Mouse (Mus musculus) embryonic facial prominence, embryonic 14.5 days (tissue): Measurements from ENCODE around the gene Olfr1177-ps. TPM values are rescaled to one million over a fixed set of nuclear protein-coding genes. Genes with fewer than 3 reads are reported as not detected.

Source experiments
- ATAC-seq: fragments of 200-750 bp; cut with Nextera tagmentation; 2 replicates; pipeline ENCODE4 v1.8.0; 2017; ENCODE audit warnings: low read depth, moderate number of reproducible peaks, moderate TSS enrichment
- DNase-seq: peaks from one replicate; pipeline ENCODE4 v3.0.0-alpha.2; 2015; ENCODE audit warnings: low spot score
- H3K27ac ChIP-seq: fragments of 300-500 bp; sonication (generic); replicated peaks from 2 replicates; pipeline ENCODE4 v1.5.1; 2014; ENCODE audit warnings: low read depth, mild to moderate bottlenecking, low read length, moderate library complexity
- H3K27me3 ChIP-seq: fragments of 300-500 bp; sonication (generic); replicated peaks from 2 replicates; pipeline ENCODE4 v1.6.1; 2014; ENCODE audit warnings: low read length; ENCODE audit not compliant: control insufficient read depth, insufficient read depth
- H3K36me3 ChIP-seq: fragments of 300-500 bp; sonication (generic); 2 replicates; pipeline ENCODE4 v1.6.1; 2014; ENCODE audit warnings: low read length, mixed read lengths; ENCODE audit not compliant: control insufficient read depth, insufficient read depth
- H3K4me1 ChIP-seq: fragments of 300-500 bp; sonication (generic); 2 replicates; pipeline ENCODE4 v1.6.1; 2014; ENCODE audit warnings: antibody characterized with exemption, low read length; ENCODE audit not compliant: control insufficient read depth, insufficient read depth
- H3K4me2 ChIP-seq: fragments of 300-500 bp; sonication (generic); 2 replicates; pipeline ENCODE4 v1.6.1; 2014; ENCODE audit warnings: low read depth, mild to moderate bottlenecking, low read length, moderate library complexity, mixed read lengths
- H3K4me3 ChIP-seq: fragments of 300-500 bp; sonication (generic); 2 replicates; pipeline ENCODE4 v1.5.1; 2014; ENCODE audit warnings: low read depth, mild to moderate bottlenecking, low read length
- H3K9ac ChIP-seq: fragments of 300-500 bp; sonication (generic); 2 replicates; pipeline ENCODE4 v1.6.1; 2014; ENCODE audit warnings: low read depth, mild to moderate bottlenecking, low read length, moderate library complexity, mixed read lengths
- H3K9me3 ChIP-seq: fragments of 300-500 bp; sonication (generic); 2 replicates; pipeline ENCODE4 v1.6.1; 2016; ENCODE audit warnings: low read length; ENCODE audit not compliant: control insufficient read depth
- WGBS: fragments of 180-500 bp; shearing (Covaris S2); extraction: QIAGEN DNeasy Blood & Tissue Kit; methylation state at CpG from one replicate; pipeline ENCODE4 v1.1.7; 2014; 5-methylcytosine and 5-hydroxymethylcytosine counted together
- polyA plus RNA-seq: library from polyadenylated mRNA; unstranded; fragments of >200 nt; fragmentation: Nextera tagmentation; extraction: Ambion mirVana; gene quantifications from 2 replicates; pipeline ENCODE4 v1.2.1, GENCODE M21; 2014

Olfr1177-ps gene
- polyA plus RNA-seq, result 0.14 TPM in 1 of 2 replicates, not detected in the other

DNA sequence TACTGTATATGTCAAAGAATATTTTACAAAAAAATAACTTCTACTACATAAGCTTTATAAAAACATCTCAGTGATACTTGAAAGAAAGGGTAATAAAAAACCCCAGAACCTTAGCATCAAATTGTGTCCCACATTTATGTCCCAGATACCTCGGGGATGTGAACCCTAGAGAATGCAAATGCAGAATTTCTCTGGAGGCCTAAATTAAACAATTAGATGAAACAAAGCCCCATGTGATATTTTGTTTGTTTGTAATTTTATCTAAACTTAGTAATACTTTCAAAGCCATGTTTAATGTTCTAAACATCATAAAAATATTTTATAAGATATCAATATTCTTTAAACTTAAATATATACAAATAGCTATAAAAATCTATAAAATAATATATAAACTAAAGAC is at the start of gene Olfr1177-ps:
Olfr1177-ps (minus strand) TSS at position 101 of the 400 bp plus-strand sequence.
- H3K27ac ChIP-seq, result no peak within 1 kb of the TSS
- 84% methylated on average over 1 of the region's 1 CpGs for WGBS
- no peak for DNase-seq
- no peak within 1 kb of the TSS for H3K9ac ChIP-seq
- no peaks in the 10 kb centered on the region for H3K9me3 ChIP-seq
- no peak for ATAC-seq
- H3K4me1 ChIP-seq, result no peaks in the 10 kb centered on the region
- no peak within 1 kb of the TSS for H3K4me3 ChIP-seq
- H3K4me2 ChIP-seq, result no peak within 1 kb of the TSS
- H3K36me3 ChIP-seq, result no peaks in the 10 kb centered on the region
- H3K27me3 ChIP-seq, result no peaks in the 10 kb centered on the region

GRCm38 (mm10) chr2:88386762-88387161 is 40.5 kb upstream of the Olfr1177-ps start, which contains the start of gene Olfr1178:
Olfr1178 (plus strand) TSS chr2:88387062.
- H3K4me1 ChIP-seq, result no peaks in the 10 kb centered on the region
- H3K9ac ChIP-seq, result no peak within 1 kb of the TSS
- H3K9me3 ChIP-seq, result no peaks in the 10 kb centered on the region
- H3K27ac ChIP-seq, result no peak within 1 kb of the TSS
- no peak within 1 kb of the TSS for H3K4me2 ChIP-seq
- H3K36me3 ChIP-seq, result no peaks in the 10 kb centered on the region
- no peaks in the 10 kb centered on the region for H3K27me3 ChIP-seq
- H3K4me3 ChIP-seq, result no peak within 1 kb of the TSS
- ATAC-seq (no peak), DNase-seq (no peak)
- WGBS, result 73% methylated on average over 1 of the region's 1 CpGs

- Histone ChIP-seq H3K4me2 (no peak overlapping the region), H3K27me3 (no peaks in the 10 kb centered on the region), H3K27ac (no peak overlapping the region), H3K9me3 (no peaks in the 10 kb centered on the region), H3K4me3 (no peak overlapping the region), H3K36me3 (no peaks in the 10 kb centered on the region), H3K4me1 (no peaks in the 10 kb centered on the region), H3K9ac (no peak overlapping the region)
- DNase-seq, result peak; percentile 42
- 2% methylated on average over 2 of the region's 2 CpGs for WGBS
- ATAC-seq, result no peak
Measured at GRCm38 (mm10) chr2:88356304-88356703, 10.0 kb upstream of the Olfr1177-ps start.

DNA sequence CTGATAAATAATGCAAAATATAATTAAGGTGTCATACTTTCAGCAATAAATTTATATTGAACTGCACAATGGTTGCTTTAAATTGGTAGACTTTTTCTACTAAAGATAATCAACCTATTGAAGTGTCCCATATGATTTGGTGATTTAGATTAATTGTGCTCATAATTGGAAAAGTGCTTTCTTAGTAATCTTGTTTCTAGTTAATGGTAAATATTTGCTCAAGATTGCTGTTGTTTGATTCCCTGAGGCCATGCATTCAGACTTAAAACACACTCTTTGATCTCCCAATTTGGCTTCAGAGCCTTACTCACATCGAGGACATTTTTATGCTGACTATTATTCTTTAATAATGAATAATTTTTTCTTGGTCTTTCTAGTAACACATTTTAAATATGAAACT is 9.9 kb downstream of the Olfr1177-ps start, which contains the start of gene Olfr1176:
Olfr1176 (plus strand) TSS at position 301 of the 400 bp plus-strand sequence.
- H3K4me2 ChIP-seq, result no peak within 1 kb of the TSS
- H3K27me3 ChIP-seq, result no peaks in the 10 kb centered on the region
- H3K4me3 ChIP-seq, result no peak within 1 kb of the TSS
- no peaks in the 10 kb centered on the region for H3K4me1 ChIP-seq
- H3K9me3 ChIP-seq, result no peaks in the 10 kb centered on the region
- H3K9ac ChIP-seq, result no peak within 1 kb of the TSS
- no peak for DNase-seq
- ATAC-seq, result no peak
- H3K27ac ChIP-seq, result no peak within 1 kb of the TSS
- no peaks in the 10 kb centered on the region for H3K36me3 ChIP-seq
- 55% methylated on average over 1 of the region's 1 CpGs for WGBS

DNA sequence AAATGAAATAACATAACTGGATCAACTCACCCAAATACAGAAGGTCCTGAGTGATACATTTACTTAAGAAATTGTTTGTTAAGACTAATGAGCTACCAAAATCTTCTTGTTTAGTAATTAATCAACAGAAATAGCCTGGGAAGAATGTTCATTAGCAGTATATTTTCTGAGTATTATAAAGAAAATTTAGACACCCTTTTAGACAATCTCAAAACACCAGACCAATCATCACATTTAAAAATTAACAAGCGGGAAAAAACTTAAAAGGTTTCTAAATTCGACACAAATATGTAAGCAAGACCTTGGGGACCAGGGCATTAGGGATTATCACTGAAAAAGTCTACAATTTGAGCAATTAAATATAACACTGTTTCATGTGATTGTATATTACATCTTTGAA is 19.2 kb downstream of the Olfr1177-ps start, which contains the start of gene Olfr1175-ps:
Olfr1175-ps (minus strand) TSS at position 101 of the 400 bp plus-strand sequence.
- no peaks in the 10 kb centered on the region for H3K36me3 ChIP-seq
- WGBS, result 85% methylated on average over 2 of the region's 2 CpGs
- ATAC-seq, result no peak
- DNase-seq, result no peak
- H3K9ac ChIP-seq, result no peak within 1 kb of the TSS
- H3K4me3 ChIP-seq, result no peak within 1 kb of the TSS
- no peaks in the 10 kb centered on the region for H3K9me3 ChIP-seq
- H3K4me1 ChIP-seq, result no peaks in the 10 kb centered on the region
- no peak within 1 kb of the TSS for H3K27ac ChIP-seq
- no peaks in the 10 kb centered on the region for H3K27me3 ChIP-seq
- no peak within 1 kb of the TSS for H3K4me2 ChIP-seq

DNA sequence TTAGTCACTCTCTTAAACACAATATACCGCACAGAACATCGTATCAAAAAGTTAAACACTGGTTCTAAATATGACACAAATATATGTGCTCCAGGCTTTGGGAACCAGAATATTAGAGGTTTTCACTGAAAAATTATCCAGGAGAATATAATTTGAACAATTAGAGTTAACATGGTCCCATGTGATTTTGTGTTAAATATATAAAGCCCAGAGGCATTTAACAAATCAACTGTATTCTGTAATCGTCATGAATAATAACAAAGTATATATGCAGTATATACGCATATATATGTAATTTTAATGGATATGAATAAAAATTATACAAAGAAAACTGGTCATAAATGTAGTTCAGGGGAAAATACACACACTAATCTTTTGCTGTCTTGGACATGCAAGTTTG is 31.3 kb downstream of the Olfr1177-ps start, which contains the start of gene Olfr1174-ps:
Olfr1174-ps (minus strand) TSS at position 101 of the 400 bp plus-strand sequence.
- H3K9ac ChIP-seq, result no peak within 1 kb of the TSS
- H3K9me3 ChIP-seq, result no peaks in the 10 kb centered on the region
- H3K4me1 ChIP-seq, result no peaks in the 10 kb centered on the region
- no peaks in the 10 kb centered on the region for H3K36me3 ChIP-seq
- H3K4me2 ChIP-seq, result no peak within 1 kb of the TSS
- ATAC-seq (no peak), DNase-seq (no peak)
- H3K27me3 ChIP-seq, result no peaks in the 10 kb centered on the region
- H3K27ac ChIP-seq, result no peak within 1 kb of the TSS
- WGBS, result 89% methylated on average over 4 of the region's 4 CpGs
- H3K4me3 ChIP-seq, result no peak within 1 kb of the TSS

Other genes with a start within 250 kb of the Olfr1177-ps start
- gene Olfr1166, start 218.2 kb downstream of the Olfr1177-ps start, polyA plus RNA-seq, result 0.11 TPM in 1 of 2 replicates, not detected in the other
- gene Olfr1167, start 191.3 kb downstream of the Olfr1177-ps start, polyA plus RNA-seq, result not detected in 2 replicates
- not detected in 2 replicates for gene Olfr1168, start 164.6 kb downstream of the Olfr1177-ps start, polyA plus RNA-seq
- not detected in 2 replicates for gene Olfr1170, start 118.2 kb downstream of the Olfr1177-ps start, polyA plus RNA-seq
- gene Olfr1173, start 66.6 kb downstream of the Olfr1177-ps start, polyA plus RNA-seq, result 0.07 TPM in 1 of 2 replicates, not detected in the other
- gene Olfr1174-ps, start 31.4 kb downstream of the Olfr1177-ps start, polyA plus RNA-seq, result 0.14 TPM in 1 of 2 replicates, not detected in the other
- gene Olfr1175-ps, start 19.3 kb downstream of the Olfr1177-ps start, polyA plus RNA-seq, result not detected in 2 replicates
- gene Olfr1176, start 9.8 kb downstream of the Olfr1177-ps start, polyA plus RNA-seq, result 0.17 TPM in 1 of 2 replicates, not detected in the other
- 0.06 TPM in 1 of 2 replicates, not detected in the other for gene Olfr1178, start 40.6 kb upstream of the Olfr1177-ps start, polyA plus RNA-seq
- gene Olfr1179, start 60.0 kb upstream of the Olfr1177-ps start, polyA plus RNA-seq, result not detected in 2 replicates
- not detected in 2 replicates for gene Olfr1180, start 72.7 kb upstream of the Olfr1177-ps start, polyA plus RNA-seq
- not detected in 2 replicates for gene Olfr1181, start 79.7 kb upstream of the Olfr1177-ps start, polyA plus RNA-seq
- not detected in 2 replicates for gene Gm13757, start 102.6 kb upstream of the Olfr1177-ps start, polyA plus RNA-seq
- gene Olfr1183, start 108.4 kb upstream of the Olfr1177-ps start, polyA plus RNA-seq, result not detected in 2 replicates
- gene Olfr1184, start 137.1 kb upstream of the Olfr1177-ps start, polyA plus RNA-seq, result 0.08 TPM in 1 of 2 replicates, not detected in the other
- gene Olfr1185-ps1, start 146.8 kb upstream of the Olfr1177-ps start, polyA plus RNA-seq, result not detected in 2 replicates
- not detected in 2 replicates for gene Olfr1186, start 172.1 kb upstream of the Olfr1177-ps start, polyA plus RNA-seq
- not detected in 2 replicates for gene Olfr1188, start 210.4 kb upstream of the Olfr1177-ps start, polyA plus RNA-seq
- not detected in 2 replicates for gene Olfr1189, start 240.0 kb upstream of the Olfr1177-ps start, polyA plus RNA-seq